Mouse (Mus musculus) small intestine, adult 2 months (tissue): ENCODE results near the gene Hsf2bp.

ENCODE experiments used
- CTCF ChIP-seq: fragments of 200-500 bp; IDR thresholded peaks from 2 replicates; pipeline ENCODE4 v1.5.1; 2012; ENCODE audit warnings: low read depth, mild to moderate bottlenecking, control low read depth, inconsistent platforms, low read length, moderate library complexity, mixed read lengths; ENCODE audit not compliant: insufficient replicate concordance, insufficient read length; ENCODE audit errors: extremely low read depth
- POLR2A ChIP-seq: fragments of 200-500 bp; IDR thresholded peaks from 2 replicates; pipeline ENCODE4 v1.6.1; 2012; ENCODE audit warnings: low read depth, mild to moderate bottlenecking, control low read depth, inconsistent platforms, low read length, moderate library complexity

DNA sequence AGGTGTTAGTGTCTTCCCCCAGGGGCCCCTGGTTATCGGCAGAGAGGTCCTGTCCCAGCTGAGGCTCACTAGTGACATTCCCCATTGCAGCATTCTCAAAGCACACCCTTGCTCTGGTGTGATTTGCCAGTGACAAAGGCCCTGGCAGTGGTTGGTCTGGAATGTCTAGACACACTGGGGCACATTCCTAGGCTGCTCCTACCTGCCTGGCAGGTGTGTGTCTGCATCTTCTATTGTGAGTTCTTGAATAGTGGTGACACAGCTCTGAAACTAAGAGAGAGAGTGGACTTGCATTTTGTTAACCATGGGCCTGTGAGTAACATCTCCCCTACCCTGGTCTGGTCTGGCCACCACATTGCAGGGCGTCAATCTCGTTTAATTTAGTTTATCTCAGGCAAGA lies 139.4 kb downstream of the Hsf2bp start:
- TF ChIP-seq POLR2A (no peak), CTCF (no peak)
